Mouse (Mus musculus) v-Abl transformed pro-B cells (cell line): ENCODE measurements at regions not wholly inside any gene's neighbourhood (a gene's known extent, or its start where the extent isn't known, plus 50 kb on each side); places are given as distances from the start of the nearest gene placed in this dataset.

Source experiments
- in situ Hi-C, 2 experiments: fragments of 400-800 bp; cut with MboI; formaldehyde crosslinking; loops; one replicate each; pipeline ENCODE4 v1.15.1; 2025; ENCODE audit not compliant: unreplicated experiment in 2 of 2

DNA sequence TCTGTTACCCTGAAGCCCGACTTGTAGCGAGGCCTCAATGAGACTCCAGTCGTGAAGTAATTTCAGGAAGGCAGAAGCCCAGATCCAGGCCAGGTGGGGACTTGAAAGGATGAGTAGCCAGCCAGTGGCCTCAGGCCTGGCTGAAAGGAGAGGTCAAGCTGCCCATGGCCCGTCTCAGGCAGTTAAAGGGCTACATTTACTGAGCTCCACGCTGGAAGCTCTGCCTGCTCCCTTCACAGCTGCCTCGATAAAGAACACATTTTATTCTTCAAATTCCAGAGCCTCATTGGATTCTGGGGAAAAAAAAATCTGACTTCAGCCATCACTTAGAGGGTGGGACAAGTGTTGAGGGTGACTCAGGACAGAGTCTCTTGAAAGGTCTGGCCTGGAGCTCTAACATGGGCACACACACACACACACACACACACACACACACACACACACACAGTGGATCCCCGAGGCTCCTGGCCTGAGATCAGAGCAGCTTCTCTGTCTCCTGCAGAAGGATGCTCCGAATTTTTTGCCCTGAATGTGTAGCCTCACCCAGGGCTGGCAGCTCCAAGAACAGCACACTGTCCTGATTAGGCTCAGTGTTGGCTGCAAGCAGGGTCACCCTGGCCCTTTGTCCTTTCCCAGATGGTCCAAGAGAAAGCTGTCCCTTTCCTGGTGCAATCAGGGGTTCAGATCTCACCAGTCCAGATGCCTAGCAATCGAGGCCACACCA, 53.0 kb downstream of the Gadd45g start:
- in situ Hi-C loops, result no loop called here

DNA sequence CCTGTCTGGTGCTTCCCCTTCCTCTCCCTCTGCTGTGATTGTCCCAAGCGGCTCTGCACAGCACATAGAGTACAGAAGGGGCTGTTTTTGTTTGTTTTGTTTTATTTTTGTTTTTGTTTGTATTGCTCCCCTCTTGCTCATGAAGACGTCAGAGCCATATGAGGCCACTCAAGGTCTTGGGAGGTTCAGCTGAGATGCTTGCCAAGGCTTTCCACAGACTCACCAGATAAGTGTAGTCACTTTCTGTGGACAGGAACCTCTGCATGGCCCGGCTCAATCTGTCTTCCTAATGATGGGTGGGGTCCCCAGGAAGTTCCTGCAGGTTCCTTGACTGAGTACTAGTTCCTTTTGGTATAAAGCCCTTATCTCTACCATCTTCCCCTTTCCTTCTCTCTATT, 53.6 kb downstream of the Gadd45g start:
- in situ Hi-C loops, result no loop called here

DNA sequence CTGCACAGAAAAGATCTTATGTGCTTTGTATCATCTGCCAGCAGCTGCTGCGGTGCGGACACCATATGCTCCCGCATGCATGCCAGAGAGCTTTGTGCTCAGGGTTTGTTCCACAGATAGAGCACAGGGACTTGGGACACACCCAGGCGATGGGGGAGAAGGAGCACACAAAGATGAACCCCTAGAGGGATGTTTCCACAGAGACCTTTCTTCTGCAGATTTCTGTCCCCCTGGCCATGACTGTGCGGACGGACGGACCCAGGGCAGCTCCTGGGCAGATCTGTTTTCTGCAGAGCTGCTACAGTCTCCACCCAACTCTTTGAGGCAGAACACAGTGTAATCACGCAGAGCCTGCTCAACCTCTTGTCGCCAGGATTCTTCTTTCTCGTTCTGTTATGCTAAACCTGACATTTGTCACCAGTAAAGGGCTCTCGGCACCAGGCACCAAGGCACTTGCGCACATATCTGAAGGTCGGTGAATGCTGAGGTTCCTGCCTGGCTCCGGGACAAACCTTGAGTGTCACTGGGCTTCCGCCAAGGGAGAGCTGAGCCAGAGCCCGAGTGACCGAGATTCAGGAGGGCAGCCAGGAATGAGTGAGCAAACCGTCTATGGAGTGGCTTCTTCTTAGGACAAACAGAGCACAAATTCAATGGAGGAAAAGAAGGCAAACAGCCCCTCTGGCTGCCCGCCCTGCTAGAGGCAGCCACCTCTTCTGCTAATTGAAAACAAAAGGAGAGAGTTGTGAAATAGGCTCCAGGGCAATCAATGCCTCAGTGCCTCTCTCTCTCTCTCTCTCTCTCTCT, 56.2 kb downstream of the Gadd45g start:
- in situ Hi-C loops, result no loop called here

DNA sequence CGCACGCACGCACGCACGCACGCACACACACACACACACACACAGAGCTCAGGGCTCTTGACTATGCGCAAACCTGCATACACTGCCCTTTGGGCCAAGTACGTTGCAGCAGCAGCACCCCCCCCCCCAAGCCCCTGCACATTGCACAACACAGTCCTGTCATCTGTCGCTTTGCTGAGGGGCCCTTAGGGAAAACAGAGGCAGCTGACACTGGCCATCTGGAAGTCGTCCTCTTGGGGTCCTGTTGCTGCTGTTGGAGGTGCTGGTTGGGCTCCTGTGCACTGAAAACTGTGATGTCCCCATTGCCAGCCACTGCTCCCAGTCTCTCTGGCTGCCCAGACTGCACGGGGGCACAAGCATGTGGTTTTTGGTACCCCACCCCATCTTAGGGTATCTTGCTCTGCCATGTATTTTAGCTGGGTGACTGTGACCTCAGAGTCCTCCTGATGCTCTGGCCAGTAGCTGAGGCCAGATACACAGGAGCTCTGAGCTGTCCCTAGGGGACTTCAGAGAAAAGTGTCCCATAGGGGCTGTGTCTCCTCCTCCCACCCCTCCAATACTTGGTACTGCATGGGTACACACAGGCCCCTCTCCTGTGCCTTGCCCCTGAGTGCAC, 57.0 kb downstream of the Gadd45g start:
- in situ Hi-C loops, result no loop called here

DNA sequence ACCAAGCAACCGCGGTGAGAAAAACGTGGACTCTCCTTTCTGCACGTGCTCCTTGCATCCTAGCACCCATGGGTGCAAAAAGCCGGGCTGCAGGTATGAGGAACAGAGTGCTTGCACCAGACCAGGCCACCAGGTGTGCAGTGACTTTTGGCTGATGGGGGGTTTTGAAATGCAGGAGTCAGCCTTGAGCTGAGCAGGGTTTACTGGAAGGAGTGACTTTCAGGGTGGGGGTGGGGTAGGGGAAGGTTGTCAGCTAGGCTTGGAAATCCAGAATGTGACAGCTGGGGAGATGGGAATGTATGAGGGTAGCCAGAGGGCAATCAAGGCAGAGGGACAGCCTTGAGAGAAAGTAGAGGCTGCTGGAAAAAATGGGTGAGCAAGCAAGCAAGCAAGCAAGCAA, 58.8 kb downstream of the Gadd45g start:
- in situ Hi-C loops, result no loop called here

DNA sequence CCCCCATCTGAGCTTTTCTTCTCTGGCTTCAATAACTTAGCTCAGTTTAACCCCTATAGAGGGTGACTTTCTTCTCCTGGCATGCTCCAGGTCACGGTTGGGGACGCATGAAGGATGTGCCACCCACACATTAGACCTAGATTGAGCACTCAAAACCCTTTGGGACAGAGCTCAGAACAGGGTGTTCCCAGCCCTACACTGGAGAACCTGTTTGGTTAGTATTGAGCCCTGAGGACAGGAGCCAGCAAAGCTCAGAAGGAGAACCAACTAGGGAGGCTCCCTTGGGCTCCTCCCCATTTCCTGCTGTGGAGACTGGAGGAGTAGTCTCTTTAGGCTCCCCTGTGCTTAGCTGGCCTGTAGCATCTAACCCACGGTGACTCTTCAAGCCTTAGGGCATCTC, 59.6 kb downstream of the Gadd45g start:
- in situ Hi-C loops, result no loop called here

DNA sequence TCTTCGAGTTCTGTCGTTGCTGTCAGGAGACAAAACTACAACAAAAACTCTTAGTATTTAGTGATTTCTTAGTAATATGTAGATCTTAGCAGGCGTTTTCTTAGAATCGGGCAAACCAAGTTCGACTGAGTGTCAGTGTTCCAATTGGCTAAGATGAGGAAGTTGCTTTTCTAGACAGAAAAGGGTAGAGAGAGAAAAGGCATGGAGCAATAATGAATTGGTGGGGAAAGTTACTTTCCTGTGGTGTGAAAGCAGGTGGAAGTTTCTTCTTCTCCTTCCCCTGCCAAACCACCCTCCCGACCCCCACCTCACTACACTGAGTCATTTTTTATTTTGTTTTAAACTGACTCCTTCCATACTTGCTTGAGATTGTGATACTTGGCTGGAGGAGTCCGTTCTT, 62.0 kb downstream of the Gadd45g start:
- in situ Hi-C loops, result no loop called here

DNA sequence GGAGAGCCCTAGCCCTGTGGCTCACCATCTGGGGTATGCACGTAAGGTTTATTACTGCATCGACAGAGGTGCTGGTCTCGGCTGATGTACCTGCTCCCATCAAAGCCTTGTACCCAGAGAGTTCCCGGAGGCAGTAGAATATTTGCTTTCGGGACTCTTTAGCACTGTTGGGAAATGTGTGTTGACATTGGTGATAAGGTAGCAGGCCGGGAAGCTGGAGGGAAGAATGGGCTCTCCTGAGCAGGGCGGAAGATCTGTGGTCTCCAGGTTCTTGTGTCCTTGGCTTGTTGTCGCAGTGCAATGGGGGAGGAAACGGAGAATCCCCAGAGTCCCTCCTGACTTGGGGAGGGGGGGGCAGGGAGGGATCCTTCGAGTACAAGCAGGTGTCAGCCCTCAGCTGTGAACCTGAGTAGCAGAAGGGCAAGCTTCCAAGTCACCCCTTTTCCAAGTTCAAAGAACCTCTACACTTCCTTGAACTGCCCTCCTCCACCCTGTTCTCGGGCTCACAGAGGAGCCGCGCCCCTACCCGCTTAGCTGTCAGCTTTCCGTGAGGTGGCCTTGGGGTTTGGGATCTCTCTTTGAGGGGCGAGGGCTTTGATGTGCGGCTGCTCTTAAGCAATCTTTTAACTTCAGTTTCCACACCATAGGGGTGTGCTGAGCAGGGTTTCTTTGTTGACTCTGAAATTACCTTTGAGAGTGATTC, 65.0 kb downstream of the Gadd45g start:
- in situ Hi-C loops, result no loop called here

DNA sequence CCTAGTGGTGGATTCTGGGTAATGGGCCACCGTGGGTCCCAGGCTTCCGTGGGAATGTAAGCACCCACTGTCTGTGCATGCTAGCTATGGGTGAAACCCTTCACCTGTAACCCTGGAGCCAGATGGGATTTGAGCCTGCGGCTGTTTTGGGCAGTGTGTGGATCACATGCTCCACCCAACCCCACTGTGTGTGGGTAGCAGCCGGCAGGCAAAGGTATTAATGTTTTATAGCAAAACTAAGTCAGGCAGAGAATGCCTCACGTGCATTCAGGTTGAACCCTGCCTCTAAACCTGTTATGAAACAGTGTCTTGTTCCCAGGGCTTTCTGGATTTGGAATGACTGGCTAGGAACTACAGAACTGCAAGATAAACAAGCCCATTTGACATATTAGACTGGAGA, 66.0 kb downstream of the Gadd45g start:
- in situ Hi-C loops, result no loop called here

DNA sequence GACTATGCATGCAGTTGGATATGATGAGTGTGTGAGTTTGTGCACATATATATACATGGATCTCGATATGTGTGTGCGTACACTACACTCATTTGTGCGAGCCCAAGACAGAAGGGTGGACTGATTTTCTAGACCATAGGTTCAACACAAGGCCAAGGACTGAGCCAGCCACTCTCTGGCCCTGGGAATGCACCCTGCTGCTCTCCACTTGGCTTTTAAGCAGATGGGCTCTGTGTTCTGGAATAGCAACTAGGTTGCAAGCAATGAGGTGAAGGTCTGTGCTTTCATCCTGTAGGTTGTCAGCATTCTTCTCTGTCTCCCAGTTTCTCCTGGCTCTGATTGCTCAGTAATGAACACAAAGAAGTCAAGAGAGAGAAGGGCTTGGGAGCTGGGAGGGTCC, 66.5 kb downstream of the Gadd45g start:
- in situ Hi-C loops, result no loop called here

DNA sequence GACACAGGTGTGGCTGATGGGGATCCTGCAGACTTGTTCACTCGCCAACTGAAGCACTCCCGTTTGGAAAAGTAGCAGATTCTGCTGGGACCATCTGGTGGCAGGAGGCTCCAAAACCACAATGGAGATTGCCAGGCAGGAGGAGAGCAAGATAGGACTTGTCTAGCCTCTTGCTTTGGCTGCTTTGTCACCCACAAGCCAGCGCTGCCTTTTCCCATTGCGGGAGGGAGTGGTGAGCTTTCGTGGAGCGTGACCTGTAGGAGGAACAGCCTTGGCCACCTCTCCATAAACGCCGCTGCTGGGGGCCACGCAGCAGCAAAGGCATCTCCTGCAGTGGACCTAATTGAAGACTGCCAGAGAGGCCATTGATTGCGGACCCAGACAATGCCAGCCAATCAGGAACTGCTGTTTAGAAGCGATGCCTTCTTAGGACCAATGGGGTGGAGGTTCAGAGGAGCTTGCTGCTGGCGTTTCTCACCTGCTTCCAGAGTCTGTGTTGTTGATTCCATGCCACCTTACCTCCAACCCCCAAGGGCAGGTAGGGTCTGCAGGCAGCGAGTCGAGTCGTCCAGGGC, 70.3 kb downstream of the Gadd45g start:
- in situ Hi-C loops, result no loop called here

DNA sequence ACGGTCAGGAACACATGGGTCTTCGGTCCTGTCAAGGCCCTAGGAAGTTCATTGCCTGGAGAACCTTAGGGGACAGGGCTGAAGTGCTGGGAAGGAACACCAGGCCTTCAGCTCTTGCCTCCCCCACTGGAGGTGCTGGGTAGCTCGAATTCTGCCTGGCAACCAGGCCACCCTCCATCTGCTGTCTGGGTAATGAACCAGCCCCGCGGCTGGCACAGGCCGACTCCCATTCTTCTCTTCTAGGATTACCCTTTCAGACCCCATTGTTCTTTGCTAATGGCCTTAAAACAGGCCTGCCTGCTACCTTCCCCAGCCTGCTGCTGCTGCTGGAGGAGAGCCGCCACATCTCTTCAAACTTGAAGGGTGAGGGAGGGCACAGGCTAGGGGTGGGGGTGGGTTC, 71.2 kb downstream of the Gadd45g start:
- in situ Hi-C loops, result no loop called here

DNA sequence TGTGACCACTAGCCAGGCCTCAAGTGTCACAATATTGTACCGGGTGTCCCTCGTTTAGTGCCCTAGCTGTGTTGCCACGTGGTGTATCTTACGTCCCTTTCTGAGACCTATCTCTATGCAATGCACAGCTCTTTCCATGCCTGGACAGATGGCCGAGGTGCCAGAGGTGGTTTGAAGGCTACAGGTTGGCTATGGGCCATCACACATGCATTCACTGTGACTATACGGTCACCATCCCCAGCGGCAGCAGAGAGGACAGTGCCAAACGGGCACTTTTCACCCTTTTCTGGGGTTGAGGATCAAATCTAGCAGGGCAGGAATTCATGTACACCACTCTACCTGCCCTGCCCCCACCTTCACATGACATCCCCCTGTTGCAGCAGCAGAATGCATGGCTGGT, 71.6 kb downstream of the Gadd45g start:
- in situ Hi-C loops, result no loop called here

DNA sequence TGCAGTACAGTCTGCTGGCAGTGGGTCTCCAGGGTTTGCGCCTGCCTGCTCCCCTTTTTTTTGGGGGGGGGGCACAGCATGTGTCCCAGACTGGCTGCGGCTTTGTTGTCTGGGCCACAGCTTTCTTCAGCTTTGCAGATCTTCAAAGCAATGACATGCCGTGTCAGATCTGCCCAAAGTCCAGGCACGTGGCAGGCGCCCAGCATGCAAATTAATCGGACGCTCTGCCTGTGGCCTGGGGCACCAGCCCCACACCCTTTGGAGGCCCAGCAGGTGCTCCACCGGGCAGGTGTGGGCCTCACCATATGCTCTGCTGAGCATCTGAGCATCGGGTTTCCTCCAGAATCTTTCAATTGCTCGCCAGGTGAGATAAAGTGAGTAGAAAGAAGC, 72.3 kb downstream of the Gadd45g start:
- in situ Hi-C loops, result no loop called here

DNA sequence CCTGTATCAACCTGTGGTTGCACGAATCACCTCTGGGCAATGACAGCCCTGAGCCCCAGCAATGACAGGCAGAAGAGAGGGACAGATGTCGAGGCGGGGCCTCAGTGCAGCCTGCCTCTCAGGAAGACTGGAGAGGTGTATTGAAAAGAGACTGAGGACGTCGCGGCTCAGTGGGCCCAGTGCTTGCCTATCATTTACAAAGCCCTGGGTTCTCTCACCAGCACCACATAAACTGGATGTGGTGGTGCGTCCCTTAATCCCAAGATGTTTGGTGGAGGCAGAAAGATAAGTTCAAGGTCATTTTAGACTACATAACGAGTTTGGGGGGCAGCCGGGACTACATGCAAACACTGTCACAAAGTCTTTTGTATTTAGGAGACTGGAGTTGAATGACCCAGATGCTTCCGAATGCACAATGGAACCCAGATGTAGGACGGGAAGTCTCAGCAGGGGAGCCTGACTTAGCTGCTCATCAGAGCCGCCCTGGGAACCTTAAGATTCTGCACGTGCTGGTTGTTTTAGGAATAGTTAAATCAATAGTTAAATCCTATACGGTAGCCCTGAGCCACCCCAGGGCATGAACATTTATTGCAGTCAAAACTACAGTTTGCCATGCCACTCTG, 72.8 kb downstream of the Gadd45g start:
- in situ Hi-C loops, result no loop called here

DNA sequence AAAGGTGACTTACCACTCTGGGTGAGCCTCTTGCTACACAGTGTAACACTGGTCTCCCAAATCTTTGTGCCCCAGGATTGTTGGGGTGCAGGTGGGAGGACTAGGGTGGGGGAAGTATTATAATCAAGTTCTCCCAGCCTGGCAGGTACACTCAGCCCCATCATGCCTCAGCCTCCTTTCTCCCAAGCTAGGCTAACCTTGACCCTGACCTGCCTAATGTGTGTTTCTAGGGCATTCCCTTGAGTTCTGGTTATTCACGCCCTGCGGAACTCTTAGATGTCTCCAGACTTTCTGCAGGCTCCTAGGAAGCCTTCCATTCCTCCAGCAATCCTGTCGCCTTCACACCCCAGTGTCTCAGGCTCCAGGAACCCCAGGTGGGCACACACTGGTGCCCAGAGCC, 73.5 kb downstream of the Gadd45g start:
- in situ Hi-C loops, result no loop called here

DNA sequence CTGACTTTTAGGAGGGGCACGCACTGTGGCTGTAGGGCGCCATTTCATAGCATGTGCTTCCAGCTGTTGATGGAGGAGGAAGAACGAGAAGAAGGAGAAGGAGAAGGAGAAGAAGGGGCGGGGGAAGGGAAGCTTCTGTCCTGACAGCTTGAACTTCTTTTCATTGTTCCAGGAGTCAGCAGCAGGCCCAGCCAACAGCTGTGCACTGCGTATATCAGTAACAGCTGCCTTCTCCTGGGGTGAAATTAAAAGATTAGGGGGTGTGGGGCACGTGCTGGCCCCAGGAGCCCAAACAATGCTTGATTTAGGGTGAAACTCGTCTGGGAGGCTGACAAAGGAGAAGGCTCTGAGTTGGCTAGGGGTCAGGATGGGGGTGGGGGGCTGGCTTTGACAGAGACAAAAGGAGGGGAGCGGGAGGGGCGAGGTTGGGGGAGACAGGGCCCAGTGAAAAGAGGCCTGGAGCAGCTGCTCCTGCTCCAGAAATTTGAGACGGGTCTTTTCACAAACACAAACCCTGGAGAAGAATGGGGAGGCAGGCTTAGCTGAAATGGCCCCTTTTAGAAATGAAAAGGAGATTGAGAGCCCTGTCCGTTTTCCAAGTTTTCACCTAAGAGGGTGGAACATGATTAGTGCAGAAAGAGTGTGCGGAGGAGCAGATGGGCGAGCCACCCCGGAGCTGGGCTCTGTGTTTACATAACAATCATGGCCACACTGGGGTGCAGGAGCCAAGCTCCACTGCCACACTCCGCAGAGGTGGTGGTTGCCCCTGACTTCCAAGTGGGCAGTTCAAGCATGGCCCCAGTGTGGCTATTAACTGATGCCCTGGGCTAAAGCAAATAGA, 74.3 kb downstream of the Gadd45g start:
- in situ Hi-C loops, result no loop called here

DNA sequence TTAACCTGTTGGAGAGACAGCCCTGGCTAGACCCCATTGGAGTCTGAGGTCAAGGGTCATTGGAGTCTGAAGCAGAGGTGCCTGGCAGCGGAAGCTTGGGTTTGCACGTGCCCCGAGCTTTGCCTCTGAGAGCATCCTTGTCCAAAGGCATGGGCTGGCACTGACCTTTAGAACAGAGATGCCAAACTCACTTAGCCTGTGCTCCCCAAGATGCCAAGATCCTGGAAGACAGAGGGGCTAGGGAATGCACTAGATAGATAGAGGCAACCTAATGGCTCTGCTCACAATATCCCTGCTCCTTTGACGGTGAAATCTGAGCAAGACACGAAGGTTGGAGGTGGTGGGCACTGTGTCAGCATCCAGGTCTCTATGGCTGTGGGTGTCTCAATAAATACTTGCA, 75.1 kb downstream of the Gadd45g start:
- in situ Hi-C loops, result no loop called here

DNA sequence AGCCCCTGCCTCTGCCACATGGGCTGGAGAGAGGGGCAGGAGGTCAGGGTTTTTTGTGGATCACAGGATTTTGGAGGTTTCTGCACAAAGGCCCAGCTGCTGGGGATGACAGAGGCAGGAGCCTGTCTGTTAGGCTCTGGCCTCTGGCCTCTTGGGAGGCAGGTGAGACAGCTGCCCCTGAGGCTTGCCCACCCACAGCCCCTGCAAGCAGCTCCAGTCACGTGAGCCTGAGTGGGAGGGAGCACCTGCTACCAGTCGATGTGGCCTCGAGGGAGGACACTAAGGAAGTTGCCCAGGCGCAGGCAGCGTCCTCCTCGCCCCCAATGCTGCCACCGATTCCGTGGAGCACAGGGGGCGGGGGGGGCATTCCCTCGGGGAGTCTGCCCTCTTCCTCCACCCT, 80.3 kb downstream of the Gadd45g start:
- in situ Hi-C loops, result no loop called here

DNA sequence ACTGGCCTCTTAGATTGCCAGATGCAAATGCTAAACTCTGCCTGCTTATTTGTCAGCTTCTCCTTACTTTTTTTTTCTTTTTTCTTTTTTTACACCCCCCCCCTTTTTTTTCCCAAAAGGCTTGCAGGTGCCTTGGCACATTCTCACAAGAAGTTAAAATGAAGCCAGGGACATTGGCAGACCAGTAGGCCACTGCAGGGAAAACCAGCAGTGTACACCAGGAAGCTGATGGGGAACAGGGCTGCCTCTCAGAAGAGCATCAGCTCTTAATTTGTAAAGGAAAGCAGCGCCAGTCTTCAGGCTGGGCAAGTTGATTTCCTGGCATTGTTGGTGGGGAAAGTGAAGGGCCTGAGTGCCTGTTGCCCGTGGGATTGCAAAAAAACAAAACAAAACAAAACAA, 83.3 kb downstream of the Gadd45g start:
- in situ Hi-C loops, result no loop called here
